In genomic region chr17:51487918-51488445, GRCm38 (mm10) we compare ENCODE assay signal across 26 mouse cellular contexts.
"Had no signal": no experiment of that assay in that cellular context is flagged by ENCODE, and none has a peak within 500 bp of the region (broad histone marks: within the 10 kb centered on the region; RNA-seq: fewer than 3 reads in every experiment).

No protein-coding gene starts in this region.

- ATAC-seq: hindbrain, embryonic 16.5 days; intestine, embryonic 16.5 days had no signal

- H3K27me3 ChIP-seq: heart, embryonic 12.5 days; hindbrain, embryonic 12.5 days; kidney, embryonic 15.5 days; limb, embryonic 15.5 days; liver, embryonic 13.5 days; liver, embryonic 15.5 days had no signal

- H3K27ac ChIP-seq: gastrocnemius, adult 2 months; heart, embryonic 10.5 days; hindbrain, embryonic 10.5 days; hindbrain, embryonic 12.5 days; hindbrain, embryonic 14.5 days; kidney, embryonic 15.5 days; kidney, postnatal 0 days; limb, embryonic 15.5 days; liver, embryonic 13.5 days; liver, embryonic 15.5 days had no signal

- H3K9me3 ChIP-seq: heart, embryonic 10.5 days; heart, embryonic 12.5 days; hindbrain, embryonic 10.5 days; hindbrain, embryonic 12.5 days; kidney, embryonic 15.5 days; limb, embryonic 15.5 days; liver, embryonic 13.5 days; liver, embryonic 15.5 days had no signal

- H3K36me3 ChIP-seq: heart, embryonic 10.5 days; heart, embryonic 12.5 days; hindbrain, embryonic 10.5 days; hindbrain, embryonic 12.5 days; kidney, embryonic 15.5 days; limb, embryonic 15.5 days; liver, embryonic 13.5 days; liver, embryonic 15.5 days had no signal

- H3K4me2 ChIP-seq: heart, embryonic 12.5 days; hindbrain, embryonic 12.5 days; hindbrain, embryonic 14.5 days; kidney, embryonic 15.5 days; limb, embryonic 15.5 days; liver, embryonic 11.5 days; liver, embryonic 13.5 days; liver, embryonic 15.5 days had no signal

- DNase-seq: gastrocnemius, adult 2 months; gastrocnemius, postnatal 10 days; gastrocnemius, postnatal 25 days; heart, adult 18-20 months; heart, postnatal 10 days; heart, postnatal 4 days; kidney, adult 11 months; kidney, adult 2 months; kidney, adult 9 months; kidney, postnatal 14 days; kidney, postnatal 36 days; layer of hippocampus, adult 9-11 months; layer of hippocampus, postnatal 36 days; liver, embryonic 13.5 days had no signal

- H3K4me1 ChIP-seq: heart, embryonic 10.5 days; heart, embryonic 12.5 days; hindbrain, embryonic 10.5 days; hindbrain, embryonic 12.5 days; kidney, embryonic 15.5 days; limb, embryonic 15.5 days; liver, embryonic 13.5 days; liver, embryonic 15.5 days had no signal

- H3K4me3 ChIP-seq: gastrocnemius, adult 2 months; heart, embryonic 10.5 days; heart, embryonic 12.5 days; hindbrain, embryonic 10.5 days; hindbrain, embryonic 12.5 days; kidney, embryonic 15.5 days; limb, embryonic 15.5 days; liver, embryonic 13.5 days; liver, embryonic 15.5 days had no signal

- H3K9ac ChIP-seq: heart, embryonic 12.5 days; hindbrain, embryonic 12.5 days; hindbrain, embryonic 14.5 days; kidney, embryonic 15.5 days; limb, embryonic 15.5 days; liver, embryonic 13.5 days; liver, embryonic 15.5 days had no signal
